16 mouse cellular contexts compared by ENCODE assay signal in genomic region chr17:15152996-15153735, GRCm38 (mm10).
A peak's percentile ranks its signal among the peaks of the same experiment; 100 is the strongest.
DNase-seq lines count a peak whose midpoint lies in the region; ATAC-seq lines count a peak whose summit lies in the region.
"Had no signal": no experiment of that assay in that cellular context is flagged by ENCODE, and none has a peak within 500 bp of the region (broad histone marks: within the 10 kb centered on the region; RNA-seq: fewer than 3 reads in every experiment).

No protein-coding gene starts in this region.

- 59% methylated on average over 7 of the region's 7 CpGs for WGBS in heart, embryonic 11.5 days (ENCODE audit: insufficient replicate concordance)
- WGBS in kidney, embryonic 14.5 days = 42% methylated on average over 7 of the region's 7 CpGs
- WGBS in kidney, embryonic 15.5 days = 43% methylated on average over 7 of the region's 7 CpGs
- 46% methylated on average over 7 of the region's 7 CpGs for WGBS in lung, embryonic 16.5 days
- 88% methylated on average over 7 of the region's 7 CpGs for WGBS in forebrain, embryonic 16.5 days

- peak; percentile 69 for ATAC-seq in heart, embryonic 11.5 days (replicated peaks; ENCODE audit: insufficient number of reproducible peaks, low FRiP score, low TSS enrichment)
- ATAC-seq in kidney, embryonic 14.5 days (ENCODE audit: low FRiP score, low TSS enrichment) = peak; percentile 29; the same call in 1 of the 2 replicates
- ATAC-seq in kidney, embryonic 15.5 days (replicated peaks; ENCODE audit: low FRiP score) = 0 out of 2 replicates have a peak, but pooled peaks have one; percentile 12
- peak; percentile 45; the same call in 1 of the 2 replicates for ATAC-seq in lung, embryonic 16.5 days (ENCODE audit: low read depth)
- no peak for ATAC-seq in forebrain, embryonic 16.5 days
- ATAC-seq: midbrain, embryonic 13.5 days; Patski had no signal

- no peak overlapping the region for H3K4me3 ChIP-seq in heart, embryonic 11.5 days (ENCODE audit: low read depth, low read length)
- no peak overlapping the region for H3K4me3 ChIP-seq in kidney, embryonic 14.5 days (ENCODE audit: low read length)
- no peak overlapping the region for H3K4me3 ChIP-seq in kidney, embryonic 15.5 days (replicated peaks)
- no peak overlapping the region for H3K4me3 ChIP-seq in lung, embryonic 16.5 days (ENCODE audit: low read length)
- H3K4me3 ChIP-seq in forebrain, embryonic 16.5 days (replicated peaks; ENCODE audit: low read length) = no peak overlapping the region
- H3K4me3 ChIP-seq: hindbrain, embryonic 15.5 days; midbrain, embryonic 13.5 days had no signal

- H3K27me3 ChIP-seq in heart, embryonic 11.5 days (ENCODE audit: control insufficient read depth, insufficient read depth, low read length) = no peaks in the 10 kb centered on the region
- H3K27me3 ChIP-seq in kidney, embryonic 14.5 days (ENCODE audit: control insufficient read depth, insufficient read depth, low read length) = no peaks in the 10 kb centered on the region; the same call in 1 of the 2 replicates
- H3K27me3 ChIP-seq in kidney, embryonic 15.5 days = peaks cover 24% of the 10 kb centered on the region; the same call in 1 of the 2 replicates
- no peaks in the 10 kb centered on the region for H3K27me3 ChIP-seq in lung, embryonic 16.5 days (ENCODE audit: control insufficient read depth, insufficient read depth, low read depth, low read length)
- H3K27me3 ChIP-seq in forebrain, embryonic 16.5 days (replicated peaks; ENCODE audit: control insufficient read depth, insufficient read depth, low read length) = no peaks in the 10 kb centered on the region
- H3K27me3 ChIP-seq: hindbrain, embryonic 15.5 days; midbrain, embryonic 13.5 days; Patski had no signal

- peak overlapping the region; percentile 48 for H3K27ac ChIP-seq in heart, embryonic 11.5 days (ENCODE audit: low read depth, low read length)
- H3K27ac ChIP-seq in kidney, embryonic 14.5 days (ENCODE audit: low read depth, low read length) = no peak overlapping the region
- 0 out of 2 replicates have a peak overlapping the region, but pooled peaks have one; percentile 14 for H3K27ac ChIP-seq in kidney, embryonic 15.5 days
- peak overlapping the region; percentile 55 for H3K27ac ChIP-seq in lung, embryonic 16.5 days (ENCODE audit: low read length)
- H3K27ac ChIP-seq in forebrain, embryonic 16.5 days (ENCODE audit: low read length) = no peak overlapping the region
- H3K27ac ChIP-seq: hindbrain, embryonic 15.5 days; midbrain, embryonic 13.5 days had no signal

- no peak overlapping the region for H3K4me2 ChIP-seq in heart, embryonic 11.5 days
- H3K4me2 ChIP-seq in kidney, embryonic 14.5 days (replicated peaks; ENCODE audit: low read depth, low read length) = no peak overlapping the region
- H3K4me2 ChIP-seq in kidney, embryonic 15.5 days = no peak overlapping the region
- no peak overlapping the region for H3K4me2 ChIP-seq in lung, embryonic 16.5 days (ENCODE audit: low read depth, low read length)
- H3K4me2 ChIP-seq in forebrain, embryonic 16.5 days (ENCODE audit: low read length) = no peak overlapping the region
- H3K4me2 ChIP-seq: hindbrain, embryonic 15.5 days; midbrain, embryonic 13.5 days had no signal

- peaks cover 12% of the 10 kb centered on the region; the same call in 1 of the 2 replicates for H3K4me1 ChIP-seq in heart, embryonic 11.5 days (ENCODE audit: control insufficient read depth, insufficient read depth, low read length)
- H3K4me1 ChIP-seq in kidney, embryonic 14.5 days (ENCODE audit: control insufficient read depth, insufficient read depth, low read length) = peaks cover 5% of the 10 kb centered on the region; the same call in 1 of the 2 replicates
- peaks cover 18% of the 10 kb centered on the region for H3K4me1 ChIP-seq in kidney, embryonic 15.5 days
- peaks cover 3% of the 10 kb centered on the region; the same call in 1 of the 2 replicates for H3K4me1 ChIP-seq in lung, embryonic 16.5 days (replicated peaks; ENCODE audit: control insufficient read depth, insufficient read depth, low read length)
- no peaks in the 10 kb centered on the region for H3K4me1 ChIP-seq in forebrain, embryonic 16.5 days (replicated peaks; ENCODE audit: control insufficient read depth, insufficient read depth, low read length)
- H3K4me1 ChIP-seq: hindbrain, embryonic 15.5 days; midbrain, embryonic 13.5 days had no signal

- no peak for DNase-seq in heart, postnatal 4 days
- DNase-seq in kidney, adult 18-20 months = no peak
- DNase-seq in c-Kit-positive CD71-positive TER-119-positive erythroid progenitor cells, embryonic 14.5 days (ENCODE audit: low spot score) = no peak
- DNase-seq: B cell, adult 2 months; cerebellum, postnatal 36 days; layer of hippocampus, postnatal 36 days; left cerebral cortex, postnatal 4 days; thymus, adult 2 months had no signal

- no peaks in the 10 kb centered on the region for H3K9me3 ChIP-seq in heart, embryonic 11.5 days (replicated peaks; ENCODE audit: control insufficient read depth, low read length)
- no peaks in the 10 kb centered on the region for H3K9me3 ChIP-seq in kidney, embryonic 14.5 days (ENCODE audit: control insufficient read depth, low read length)
- H3K9me3 ChIP-seq in kidney, embryonic 15.5 days (replicated peaks) = no peaks in the 10 kb centered on the region
- H3K9me3 ChIP-seq in lung, embryonic 16.5 days (ENCODE audit: control insufficient read depth, low read length) = no peaks in the 10 kb centered on the region
- no peaks in the 10 kb centered on the region for H3K9me3 ChIP-seq in forebrain, embryonic 16.5 days (ENCODE audit: control insufficient read depth, low read length)
- H3K9me3 ChIP-seq: hindbrain, embryonic 15.5 days; midbrain, embryonic 13.5 days had no signal

- H3K36me3 ChIP-seq in heart, embryonic 11.5 days (ENCODE audit: control insufficient read depth, insufficient read depth, low read length) = no peaks in the 10 kb centered on the region
- H3K36me3 ChIP-seq in kidney, embryonic 14.5 days (ENCODE audit: control insufficient read depth, insufficient read depth, low read length) = no peaks in the 10 kb centered on the region
- H3K36me3 ChIP-seq in kidney, embryonic 15.5 days = no peaks in the 10 kb centered on the region
- no peaks in the 10 kb centered on the region for H3K36me3 ChIP-seq in lung, embryonic 16.5 days (ENCODE audit: control insufficient read depth, insufficient read depth, low read length)
- H3K36me3 ChIP-seq in forebrain, embryonic 16.5 days (ENCODE audit: control insufficient read depth, insufficient read depth) = no peaks in the 10 kb centered on the region
- H3K36me3 ChIP-seq: hindbrain, embryonic 15.5 days; midbrain, embryonic 13.5 days had no signal

- H3K9ac ChIP-seq in heart, embryonic 11.5 days (ENCODE audit: low read depth, low read length) = no peak overlapping the region
- H3K9ac ChIP-seq in kidney, embryonic 14.5 days (ENCODE audit: low read depth, low read length) = no peak overlapping the region
- no peak overlapping the region for H3K9ac ChIP-seq in kidney, embryonic 15.5 days
- H3K9ac ChIP-seq in lung, embryonic 16.5 days (ENCODE audit: low read length) = no peak overlapping the region
- H3K9ac ChIP-seq in forebrain, embryonic 16.5 days (replicated peaks; ENCODE audit: low read depth, low read length) = no peak overlapping the region
- H3K9ac ChIP-seq: hindbrain, embryonic 15.5 days; midbrain, embryonic 13.5 days had no signal

Comparison
In these comparisons a context has a peak if more than half of its experiments do, and no peak if none do; other contexts are left out.
1. H3K27ac ChIP-seq: peak in heart, embryonic 11.5 days (single experiment), kidney, embryonic 15.5 days (single experiment) and lung, embryonic 16.5 days (single experiment); none in kidney, embryonic 14.5 days (single experiment) and forebrain, embryonic 16.5 days (single experiment).